Mouse (Mus musculus) embryonic facial prominence, embryonic 15.5 days (tissue): ENCODE measurements around the gene Ift20. TPM values are rescaled to one million over a fixed set of nuclear protein-coding genes. Genes with fewer than 3 reads are reported as not detected.

Source experiments
- ATAC-seq: fragments of 200-750 bp; cut with Nextera tagmentation; 2 replicates; pipeline ENCODE4 v1.8.0; 2017; ENCODE audit warnings: low read depth, moderate TSS enrichment; ENCODE audit not compliant: insufficient number of reproducible peaks, low FRiP score, low TSS enrichment
- H3K27ac ChIP-seq: fragments of 300-500 bp; sonication (generic); replicated peaks from 2 replicates; pipeline ENCODE4 v1.5.1; 2015; ENCODE audit warnings: mild to moderate bottlenecking, inconsistent platforms
- H3K27me3 ChIP-seq: fragments of 300-500 bp; sonication (generic); 2 replicates; pipeline ENCODE4 v1.6.1; 2015; ENCODE audit warnings: inconsistent platforms
- H3K36me3 ChIP-seq: fragments of 300-500 bp; sonication (generic); 2 replicates; pipeline ENCODE4 v1.6.1; 2015; ENCODE audit warnings: mild to moderate bottlenecking, inconsistent platforms
- H3K4me1 ChIP-seq: fragments of 300-500 bp; sonication (generic); 2 replicates; pipeline ENCODE4 v1.6.1; 2015; ENCODE audit warnings: inconsistent platforms
- H3K4me2 ChIP-seq: fragments of 300-500 bp; sonication (generic); replicated peaks from 2 replicates; pipeline ENCODE4 v1.6.1; 2015; ENCODE audit warnings: mild to moderate bottlenecking, inconsistent platforms
- H3K4me3 ChIP-seq: fragments of 300-500 bp; sonication (generic); replicated peaks from 2 replicates; pipeline ENCODE4 v1.5.1; 2015; ENCODE audit warnings: mild to moderate bottlenecking, inconsistent platforms
- H3K9ac ChIP-seq: fragments of 300-500 bp; sonication (generic); 2 replicates; pipeline ENCODE4 v1.6.1; 2015; ENCODE audit warnings: inconsistent platforms
- H3K9me3 ChIP-seq: fragments of 300-500 bp; sonication (generic); replicated peaks from 2 replicates; pipeline ENCODE4 v1.6.1; 2016; ENCODE audit warnings: inconsistent platforms
- WGBS: fragments of 180-500 bp; shearing (Covaris S2); methylation state at CpG from one replicate; pipeline ENCODE4 v1.1.7; 2015; 5-methylcytosine and 5-hydroxymethylcytosine counted together
- polyA plus RNA-seq: library from polyadenylated mRNA; unstranded; fragments of >200 nt; fragmentation: Nextera tagmentation; extraction: Ambion mirVana; gene quantifications from 2 replicates; pipeline ENCODE4 v1.2.1, GENCODE M21; 2015

Ift20 gene
- polyA plus RNA-seq, 1 experiment from 2014 or later: 187 TPM

DNA sequence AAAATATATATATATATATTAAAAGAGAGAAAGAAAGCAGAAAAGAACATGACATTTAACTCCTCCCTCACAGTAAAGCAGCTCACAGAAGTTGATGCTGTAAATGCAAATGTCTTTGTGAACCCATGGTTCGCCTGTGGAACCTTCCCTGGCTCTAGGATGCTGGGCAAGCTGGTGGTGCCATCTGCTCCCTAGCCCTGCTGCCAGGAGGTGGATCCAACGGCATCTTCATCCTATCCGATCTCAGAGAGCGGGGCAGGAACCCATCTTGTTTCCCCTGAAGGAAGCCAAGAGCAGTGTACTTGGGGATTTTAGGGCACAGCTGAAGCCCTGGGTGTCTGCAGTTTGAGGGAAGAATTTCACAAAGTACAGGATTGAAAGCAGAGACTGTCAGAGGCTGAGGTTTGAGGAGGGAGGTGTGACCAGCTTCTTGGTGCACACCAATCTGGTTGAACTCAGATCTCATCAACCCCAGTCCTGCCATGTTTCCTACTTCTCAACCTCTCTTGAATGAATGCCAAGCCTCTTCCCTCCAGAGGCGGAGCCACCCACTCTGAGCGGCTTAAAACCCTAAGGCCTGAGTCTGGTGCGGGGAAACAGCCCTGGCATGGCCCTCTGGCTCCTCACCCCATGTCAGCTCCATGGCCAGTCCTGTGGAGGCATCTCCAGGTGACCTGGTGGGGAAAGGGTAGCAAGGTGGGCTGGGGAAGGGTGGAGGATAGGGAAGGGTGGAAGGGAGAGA lies 33.1 kb upstream of the Ift20 start, which contains the start of gene Sebox:
Sebox (plus strand) TSS at position 539 of the 742 bp plus-strand sequence.
- ATAC-seq: no peak
- Histone ChIP-seq H3K9me3 (no peaks in the 10 kb centered on the region), H3K27me3 (peaks cover 25% of the 10 kb centered on the region), H3K36me3 (peaks cover 16% of the 10 kb centered on the region), H3K9ac (no peak within 1 kb of the TSS), H3K4me1 (peaks cover 2% of the 10 kb centered on the region; the same call in 1 of the 2 replicates), H3K27ac (no peak within 1 kb of the TSS), H3K4me3 (no peak within 1 kb of the TSS), H3K4me2 (no peak within 1 kb of the TSS)
- WGBS: 61% methylated on average over 7 of the region's 7 CpGs

DNA sequence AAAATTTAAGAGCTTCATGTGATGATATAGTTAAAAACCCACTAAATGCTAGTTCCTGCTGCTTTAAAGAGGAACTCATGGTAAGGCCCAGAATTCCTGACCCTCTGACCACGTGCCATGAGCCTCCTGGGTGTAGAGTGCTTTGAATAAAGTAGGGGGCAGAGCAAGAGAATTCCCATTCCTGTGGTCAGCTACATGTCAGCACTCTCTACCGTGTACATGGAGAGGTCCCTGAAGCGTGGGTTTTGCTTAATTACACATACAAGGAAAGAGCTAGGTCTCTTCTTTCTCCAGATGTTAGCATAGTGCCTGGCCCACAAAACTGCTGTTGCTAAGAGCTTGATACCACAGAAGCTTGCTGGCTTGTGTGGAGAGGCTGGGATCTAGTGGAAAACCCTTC lies 30.7 kb upstream of the Ift20 start:
- WGBS: 66% methylated on average over 3 of the region's 3 CpGs

DNA sequence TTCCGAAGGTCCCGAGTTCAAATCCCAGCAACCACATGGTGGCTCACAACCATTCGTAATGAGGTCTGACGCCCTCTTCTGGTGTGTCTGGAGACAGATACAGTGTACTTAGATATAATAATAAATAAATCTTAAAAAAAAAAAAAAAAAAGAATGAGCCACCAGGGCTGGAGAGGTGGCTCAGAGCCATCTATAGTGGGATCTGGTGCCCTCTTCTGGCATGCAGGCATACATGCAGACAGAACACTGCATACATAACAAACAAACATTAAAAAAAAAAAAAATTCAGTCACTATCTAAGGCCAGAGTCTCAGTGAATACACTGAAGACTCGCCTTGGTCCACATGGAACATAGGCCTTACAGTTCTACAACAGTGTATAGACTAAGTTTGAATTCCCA lies 27.0 kb upstream of the Ift20 start:
- no peaks in the 10 kb centered on the region for H3K27me3 ChIP-seq
- no peak overlapping the region for H3K27ac ChIP-seq
- no peak overlapping the region for H3K9ac ChIP-seq
- ATAC-seq: no peak
- no peak overlapping the region for H3K4me3 ChIP-seq
- H3K4me2 ChIP-seq: no peak overlapping the region
- no peaks in the 10 kb centered on the region for H3K9me3 ChIP-seq
- WGBS: 85% methylated on average over 5 of the region's 5 CpGs
- peaks cover 15% of the 10 kb centered on the region for H3K4me1 ChIP-seq
- H3K36me3 ChIP-seq: peaks cover 32% of the 10 kb centered on the region

More for the DNA sequence above, 30.7 kb upstream of the Ift20 start:
- peak; percentile 73; the same call in 1 of the 2 replicates for ATAC-seq
- H3K36me3 ChIP-seq: peaks cover 24% of the 10 kb centered on the region
- H3K9ac ChIP-seq: no peak overlapping the region
- H3K9me3 ChIP-seq: no peaks in the 10 kb centered on the region
- H3K27me3 ChIP-seq: peaks cover 5% of the 10 kb centered on the region; the same call in 1 of the 2 replicates
- no peak overlapping the region for H3K4me3 ChIP-seq
- no peaks in the 10 kb centered on the region for H3K4me1 ChIP-seq
- no peak overlapping the region for H3K27ac ChIP-seq
- H3K4me2 ChIP-seq: no peak overlapping the region

DNA sequence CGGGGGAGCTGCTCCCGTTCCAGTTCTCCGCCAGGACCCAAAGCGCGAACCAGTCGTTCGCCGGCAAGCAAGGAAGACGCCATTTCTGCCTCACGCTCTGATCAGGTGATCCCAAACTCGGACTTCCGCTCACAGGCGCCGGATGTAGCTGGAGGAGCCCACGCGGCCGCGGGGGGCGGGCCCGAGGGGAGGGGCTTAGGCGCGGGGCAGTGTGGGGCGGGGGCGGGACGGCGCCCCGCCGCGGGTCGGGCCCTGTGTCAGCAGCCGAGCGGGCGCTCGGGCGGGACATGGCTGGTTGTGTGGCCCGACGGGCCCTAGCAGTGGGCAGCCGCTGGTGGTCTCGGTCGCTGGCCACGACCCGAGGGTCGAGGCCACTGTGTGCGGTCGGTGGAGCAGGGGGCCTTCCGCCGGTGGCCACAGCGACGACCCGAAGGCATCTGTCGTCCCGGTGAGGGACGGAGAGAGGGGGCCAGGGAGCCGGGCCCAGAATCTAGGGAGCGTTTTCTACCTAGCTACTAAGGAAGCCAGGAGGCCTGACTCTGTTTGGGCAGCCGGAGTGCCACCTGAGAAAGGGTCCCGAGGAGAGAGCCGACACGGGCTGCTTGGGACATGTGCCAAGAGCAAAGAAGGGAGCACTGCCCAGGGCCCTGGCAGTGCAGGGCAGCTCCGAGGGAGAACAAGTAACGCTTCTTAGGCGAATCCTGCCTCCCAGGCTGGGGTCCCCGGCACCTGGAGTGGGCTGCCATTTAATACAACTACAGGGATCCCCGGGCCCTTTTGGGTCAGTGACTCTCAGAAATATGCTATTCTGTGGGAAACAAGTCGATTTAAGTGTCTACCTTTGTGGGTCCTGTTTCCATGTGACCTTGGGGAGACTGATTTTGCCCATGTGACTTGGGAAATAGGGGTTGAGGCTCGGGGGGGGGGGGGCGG lies 23.9 kb upstream of the Ift20 start, which contains the start of the genes Tmem199 and Poldip2:
Tmem199 (minus strand) TSS at position 148 of the 933 bp plus-strand sequence.
Poldip2 (plus strand) TSS at position 169 of the 933 bp plus-strand sequence.
- Histone ChIP-seq H3K36me3 (peaks cover 49% of the 10 kb centered on the region), H3K27ac (peak within 1 kb of the TSS; percentile 71), H3K27me3 (no peaks in the 10 kb centered on the region), H3K4me1 (peaks cover 15% of the 10 kb centered on the region), H3K9ac (peak within 1 kb of the TSS; percentile 98), H3K4me3 (peak within 1 kb of the TSS; percentile 79), H3K9me3 (no peaks in the 10 kb centered on the region), H3K4me2 (peak within 1 kb of the TSS; percentile 87)
- peak; percentile 98 for ATAC-seq
- WGBS: under 1% methylated on average over 66 of the region's 67 CpGs

DNA sequence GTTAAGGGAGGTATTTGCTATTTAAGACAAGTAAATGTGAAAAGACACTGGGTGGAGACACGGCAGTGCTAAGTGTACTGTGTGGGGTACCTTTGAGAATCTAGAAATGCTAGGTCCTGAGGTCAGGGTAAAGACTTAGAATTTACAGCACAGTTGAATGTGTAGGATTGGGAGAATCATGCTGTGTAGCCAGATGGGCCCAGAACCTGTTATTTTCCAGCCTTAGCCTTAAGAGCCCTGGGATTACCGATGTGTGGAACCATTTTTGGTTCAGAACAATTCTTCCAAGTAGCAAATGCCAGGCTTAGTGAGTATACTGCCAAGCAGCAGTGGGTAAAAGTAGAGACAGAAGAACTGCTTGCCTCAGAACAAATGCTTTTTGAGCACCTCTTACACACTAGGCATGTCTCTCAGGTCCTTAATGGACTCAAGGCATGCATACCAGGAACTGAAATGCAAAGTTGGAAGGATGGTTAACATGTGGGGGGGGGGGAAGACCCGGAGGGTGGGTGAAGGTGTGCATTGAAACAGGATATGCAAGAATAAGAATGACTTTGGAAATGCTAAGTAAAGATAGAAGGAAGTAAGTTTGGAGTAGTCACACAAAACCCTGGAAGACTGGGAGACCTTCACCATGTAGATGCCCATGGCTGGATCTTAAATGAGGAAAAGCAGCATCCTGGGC lies 22.9 kb upstream of the Ift20 start:
- Histone ChIP-seq H3K4me2 (peak overlapping the region; percentile 87), H3K9me3 (no peaks in the 10 kb centered on the region), H3K4me3 (peak overlapping the region; percentile 79), H3K36me3 (peaks cover 50% of the 10 kb centered on the region), H3K27ac (no peak overlapping the region), H3K9ac (no peak overlapping the region; the same call in 1 of the 2 replicates), H3K4me1 (peaks cover 15% of the 10 kb centered on the region), H3K27me3 (no peaks in the 10 kb centered on the region)
- no peak for ATAC-seq
- 76% methylated on average over 3 of the region's 3 CpGs for WGBS

DNA sequence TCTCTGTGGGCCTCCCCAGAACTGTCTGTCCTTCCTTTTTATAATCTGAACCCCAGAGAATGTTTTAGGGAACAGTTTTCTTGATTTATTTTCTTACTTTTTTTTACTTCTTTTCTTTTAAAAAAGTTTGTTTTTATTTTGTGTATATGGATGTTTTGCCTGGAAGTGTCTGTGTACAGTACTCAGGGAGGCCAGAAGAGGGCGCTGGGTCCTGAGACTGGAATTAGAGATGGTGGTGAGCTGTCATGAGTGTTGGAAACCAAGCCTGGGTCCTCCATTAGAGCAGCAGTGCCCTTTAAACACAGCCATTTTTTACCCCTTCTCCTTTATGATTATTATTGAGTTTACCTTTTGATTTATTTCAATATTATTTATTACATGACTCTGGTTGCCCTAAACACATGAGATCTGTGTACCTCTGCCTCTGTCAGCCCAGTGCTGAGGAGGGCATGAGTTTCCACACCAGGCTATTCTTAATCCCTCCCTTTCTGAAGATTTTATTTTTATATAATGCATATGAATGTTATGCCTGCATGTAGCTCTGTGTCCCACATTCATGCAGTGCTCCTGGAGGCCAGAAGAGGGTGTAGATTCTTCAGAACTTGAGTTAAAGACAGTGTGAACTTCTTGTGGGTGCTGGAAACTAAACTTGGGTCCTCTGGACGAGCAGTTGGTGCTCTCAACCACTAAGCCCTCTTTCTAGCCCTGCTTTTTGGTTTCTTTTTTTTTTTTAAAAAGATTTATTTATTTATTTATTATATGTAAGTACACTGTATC lies 20.4 kb upstream of the Ift20 start:
- no peaks in the 10 kb centered on the region for H3K27me3 ChIP-seq
- peaks cover 15% of the 10 kb centered on the region for H3K4me1 ChIP-seq
- no peak overlapping the region for H3K9ac ChIP-seq
- H3K9me3 ChIP-seq: no peaks in the 10 kb centered on the region
- H3K4me2 ChIP-seq: no peak overlapping the region
- no peak overlapping the region for H3K27ac ChIP-seq
- peaks cover 67% of the 10 kb centered on the region for H3K36me3 ChIP-seq
- H3K4me3 ChIP-seq: no peak overlapping the region
- no peak for ATAC-seq
- 65% methylated on average over 2 of the region's 2 CpGs for WGBS

DNA sequence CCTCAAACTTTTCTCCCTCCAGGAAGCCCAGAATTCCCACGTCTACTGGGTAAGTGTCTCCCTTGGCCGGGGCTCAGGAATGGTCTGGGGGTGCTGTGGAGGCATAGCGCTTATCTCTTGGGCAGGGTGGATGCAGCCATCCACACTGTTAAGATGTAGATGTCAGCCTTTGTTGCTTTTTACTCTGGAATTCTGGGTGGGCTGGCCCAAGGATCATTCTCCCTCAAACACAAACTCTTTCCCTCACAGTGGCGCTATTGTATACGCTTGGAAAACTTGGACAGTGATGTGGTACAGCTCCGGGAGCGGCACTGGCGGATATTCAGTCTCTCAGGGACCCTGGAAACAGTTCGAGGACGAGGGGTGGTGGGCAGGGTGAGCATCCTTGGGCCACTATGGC lies 17.2 kb upstream of the Ift20 start:
- ATAC-seq: no peak
- no peak overlapping the region for H3K27ac ChIP-seq
- no peak overlapping the region for H3K4me2 ChIP-seq
- H3K9ac ChIP-seq: no peak overlapping the region
- H3K9me3 ChIP-seq: no peaks in the 10 kb centered on the region
- no peaks in the 10 kb centered on the region for H3K4me1 ChIP-seq
- H3K36me3 ChIP-seq: peaks cover 94% of the 10 kb centered on the region
- H3K4me3 ChIP-seq: no peak overlapping the region
- no peaks in the 10 kb centered on the region for H3K27me3 ChIP-seq
- WGBS: 90% methylated on average over 10 of the region's 10 CpGs

DNA sequence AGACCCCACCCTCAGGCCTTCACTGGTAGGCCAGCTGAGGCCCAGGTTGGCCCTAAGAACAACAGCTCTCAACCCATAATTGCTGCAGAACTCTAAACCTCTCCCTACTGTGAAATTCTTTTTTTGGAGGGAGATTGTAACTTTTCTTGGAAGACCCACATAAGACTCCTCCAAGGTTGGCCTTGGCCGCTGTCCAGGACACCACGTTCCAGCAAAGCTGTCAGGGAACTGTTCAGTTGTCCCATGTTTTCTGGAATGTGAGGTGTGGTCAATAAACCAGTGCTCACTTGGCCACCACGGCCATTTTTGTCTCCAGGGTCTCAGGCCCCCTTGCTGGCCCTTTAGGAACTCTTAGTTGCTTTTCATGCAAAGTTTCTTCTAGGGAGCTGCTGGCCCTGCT lies 14.3 kb upstream of the Ift20 start:
- WGBS: 85% methylated on average over 3 of the region's 3 CpGs
- ATAC-seq: no peak

DNA sequence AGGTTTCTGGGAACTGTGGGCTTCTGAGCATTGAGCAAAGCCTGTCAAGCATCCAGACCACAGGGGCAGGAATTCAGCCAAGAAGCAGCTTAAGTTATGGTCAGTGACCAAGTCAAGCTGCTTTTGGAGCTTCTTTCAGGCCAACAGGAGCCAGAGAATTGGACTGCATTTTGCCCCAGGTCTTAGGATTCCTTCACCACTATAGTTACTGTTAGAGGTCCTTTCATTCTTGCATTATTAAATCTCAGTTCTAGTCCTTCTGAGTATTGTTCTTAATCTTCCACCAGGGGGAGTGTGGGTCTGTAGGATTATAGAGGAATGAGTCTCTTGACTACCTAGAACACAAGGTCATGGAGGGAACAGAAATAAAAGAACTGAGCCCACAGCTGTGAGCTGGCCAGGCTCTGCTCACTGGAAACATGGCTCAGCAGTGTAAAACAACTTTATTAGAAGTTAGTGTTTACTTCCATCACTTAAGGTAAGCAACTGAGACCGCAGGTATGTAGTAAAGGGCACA lies 13.6 kb upstream of the Ift20 start:
- H3K27ac ChIP-seq: no peak overlapping the region
- 95% methylated on average over 1 of the region's 1 CpGs for WGBS
- no peaks in the 10 kb centered on the region for H3K9me3 ChIP-seq
- no peak overlapping the region for H3K9ac ChIP-seq
- no peak overlapping the region for H3K4me3 ChIP-seq
- no peaks in the 10 kb centered on the region for H3K27me3 ChIP-seq
- no peaks in the 10 kb centered on the region for H3K4me1 ChIP-seq
- H3K36me3 ChIP-seq: peaks cover 99% of the 10 kb centered on the region
- no peak for ATAC-seq
- H3K4me2 ChIP-seq: no peak overlapping the region

More for the DNA sequence above, 14.3 kb upstream of the Ift20 start:
- Histone ChIP-seq H3K9me3 (no peaks in the 10 kb centered on the region), H3K4me3 (no peak overlapping the region), H3K4me1 (no peaks in the 10 kb centered on the region), H3K36me3 (peaks cover 95% of the 10 kb centered on the region), H3K27me3 (no peaks in the 10 kb centered on the region), H3K4me2 (no peak overlapping the region), H3K9ac (no peak overlapping the region), H3K27ac (no peak overlapping the region)

DNA sequence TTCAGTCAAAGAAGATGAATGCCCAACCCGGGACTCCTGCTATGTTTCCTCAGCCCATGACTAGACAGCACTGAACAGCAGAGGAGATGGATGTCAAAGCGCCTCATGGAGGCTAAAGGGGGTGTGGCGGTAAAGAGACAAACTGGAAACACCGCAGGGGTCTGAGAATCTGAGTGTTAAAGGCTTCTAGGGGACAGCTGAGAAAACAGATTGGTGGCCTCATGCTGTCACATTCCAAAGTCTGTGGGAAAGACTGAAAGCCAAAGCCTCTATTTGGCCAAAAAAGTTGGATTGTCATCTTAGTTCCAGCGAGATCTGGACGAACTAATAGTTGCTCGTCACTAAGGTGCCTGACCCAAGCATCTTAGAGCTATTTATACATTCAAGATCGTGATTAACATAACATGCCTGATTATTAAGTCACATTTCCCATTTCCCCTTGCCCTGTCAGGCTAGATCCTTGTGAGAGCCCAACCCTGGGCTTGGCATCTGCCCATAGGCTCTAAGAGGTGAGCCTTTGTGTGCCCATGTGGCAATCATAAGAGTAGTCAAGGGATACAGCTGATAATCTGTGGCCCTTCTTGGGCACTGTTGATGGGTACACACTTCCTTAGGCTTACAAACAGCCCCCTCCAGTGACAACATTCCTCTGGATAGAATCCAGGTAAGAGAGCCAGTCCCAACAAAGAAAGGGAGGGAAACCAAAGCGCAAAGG lies 12.8 kb upstream of the Ift20 start:
- WGBS: 85% methylated on average over 9 of the region's 9 CpGs
- Histone ChIP-seq H3K27me3 (no peaks in the 10 kb centered on the region), H3K36me3 (peaks cover 99% of the 10 kb centered on the region), H3K27ac (0 out of 2 replicates have a peak overlapping the region, but pooled peaks have one; percentile 17), H3K9me3 (no peaks in the 10 kb centered on the region), H3K4me1 (no peaks in the 10 kb centered on the region), H3K4me3 (no peak overlapping the region), H3K4me2 (no peak overlapping the region), H3K9ac (no peak overlapping the region)
- no peak for ATAC-seq
